Mouse (Mus musculus): Measurements from ENCODE around the gene Cyb5r3. TPM values are rescaled to one million over a fixed set of nuclear protein-coding genes. Genes with fewer than 3 reads are reported as not detected.

Gene Cyb5r3
- total and polyA plus RNA-seq, 3 experiments: 35.7 to 102 (median 59.1) TPM

DNA sequence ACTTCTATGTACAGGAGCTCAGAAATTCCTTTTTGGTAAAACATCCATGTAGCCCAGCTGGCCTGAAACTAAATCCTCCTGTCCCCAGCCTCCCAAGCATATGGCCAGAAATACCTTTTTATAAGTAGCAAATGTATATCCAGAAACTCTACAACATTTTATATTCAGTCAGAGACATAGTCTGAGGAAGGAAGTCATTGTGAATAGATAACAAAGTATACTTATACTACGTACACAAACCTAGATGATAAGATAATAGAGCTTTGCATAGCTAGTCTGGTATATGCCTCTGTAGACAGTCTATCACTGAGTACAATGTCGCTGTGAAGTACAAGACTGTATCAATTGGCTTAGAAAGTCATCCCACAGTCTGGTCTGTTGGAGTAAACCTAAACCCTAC lies 36.7 kb downstream of the Cyb5r3 start:
- Histone ChIP-seq H3K9ac (ENCODE audit: insufficient read depth, low read depth) (no peak overlapping the region), H3K4me1 (ENCODE audit: control insufficient read depth in 1 of 2, insufficient read depth in 2 of 2) (peaks cover 0 to 4% of the 10 kb centered on the region in 2 experiments; a peak in 2 of 4 replicates), H3K9me3 (replicated peaks; ENCODE audit: low read length) (no peaks in the 10 kb centered on the region), H3K27me3 (replicated peaks) (no peaks in the 10 kb centered on the region), H3K27ac (ENCODE audit: insufficient read depth, low read depth) (no peak overlapping the region), H3K36me3 (replicated peaks in 1 of 2; ENCODE audit: control insufficient read depth in 1 of 2, insufficient read depth in 1 of 2, low read length in 1 of 2) (peaks cover 72 to 88% of the 10 kb centered on the region in 2 experiments), H3K4me2 (ENCODE audit: insufficient read depth, low read depth, poor library complexity, severe bottlenecking) (no peak overlapping the region), H3K4me3 (replicated peaks in 1 of 3; ENCODE audit: low read depth in 2 of 3, low read length in 2 of 3, poor library complexity in 1 of 3) (no peak overlapping the region), H3K79me2 (replicated peaks; ENCODE audit: control insufficient read depth, extremely low read depth, insufficient read depth, poor library complexity, severe bottlenecking) (peaks cover 37% of the 10 kb centered on the region)
- dilution Hi-C loops (cut with MboI; ENCODE audit: extremely low pct_ligation_motif_present, extremely low pct_unique_long_range_greater_than_20kb, low sequenced_read_pairs): no loop called here
- in situ Hi-C loops (cut with MboI; ENCODE audit: low pct_ligation_motif_present, low pct_unique_long_range_greater_than_20kb, low sequenced_read_pairs): no loop called here
- DNase-seq (ENCODE audit: extremely low read depth): no peak
- TF ChIP-seq TCF12 (IDR thresholded peaks at IDR 0.05; ENCODE audit: low read depth, low read length) (no peak), NRF1 (IDR thresholded peaks at IDR 0.05; ENCODE audit: low read depth, low read length) (no peak), SMC3 (IDR thresholded peaks at IDR 0.05; ENCODE audit: low read depth, low read length) (no peak), MYC (IDR thresholded peaks at IDR 0.05; ENCODE audit: low read depth, low read length) (no peak), JUND (conservative IDR thresholded peaks at IDR 0.05; ENCODE audit: low read depth, low read length) (no peak), USF2 (conservative IDR thresholded peaks at IDR 0.05; ENCODE audit: low read depth, low read length) (no peak), ELF1 (IDR thresholded peaks at IDR 0.05; ENCODE audit: low read depth, low read length) (no peak), ZKSCAN1 (IDR thresholded peaks at IDR 0.05; ENCODE audit: borderline replicate concordance, low read depth, low read length) (no peak), POLR2A (IDR thresholded peaks at IDR 0.05; ENCODE audit: low read depth, low read length) (no peak)

- H3K4me1 ChIP-seq (ENCODE audit: control insufficient read depth in 1 of 2, insufficient read depth in 2 of 2): peaks cover 0 to 9% of the 10 kb centered on the region in 2 experiments; a peak in 3 of 4 replicates
- TF ChIP-seq ZC3H11A (IDR thresholded peaks at IDR 0.05; ENCODE audit: low read depth, low read length) (no peak), GABPA (IDR thresholded peaks at IDR 0.05; ENCODE audit: insufficient replicate concordance, low read depth, low read length) (no peak), ELF1 (IDR thresholded peaks at IDR 0.05; ENCODE audit: low read depth, low read length) (no peak), RAD21 (IDR thresholded peaks at IDR 0.05; ENCODE audit: low read depth, low read length) (no peak), JUN (IDR thresholded peaks at IDR 0.05; ENCODE audit: insufficient read depth, low read depth, low read length) (no peak), POLR2AphosphoS2 (IDR thresholded peaks at IDR 0.05; ENCODE audit: low read depth, low read length) (no peak), TCF12 (IDR thresholded peaks at IDR 0.05; ENCODE audit: low read depth, low read length) (no peak), CTCF (conservative IDR thresholded peaks at IDR 0.05 in 1 of 2, IDR thresholded peaks at IDR 0.05 in 1 of 2; ENCODE audit: low read depth in 2 of 2, low read length in 2 of 2) (no peak), MAZ (IDR thresholded peaks at IDR 0.05; ENCODE audit: low read depth, low read length) (no peak), TBP (conservative IDR thresholded peaks at IDR 0.05; ENCODE audit: low read depth, low read length) (no peak), SMC3 (IDR thresholded peaks at IDR 0.05; ENCODE audit: low read depth, low read length) (no peak), EP300 (IDR thresholded peaks at IDR 0.05; ENCODE audit: low read length) (no peak), USF2 (conservative IDR thresholded peaks at IDR 0.05; ENCODE audit: low read depth, low read length) (no peak), NELFE (IDR thresholded peaks at IDR 0.05; ENCODE audit: low read depth, low read length) (no peak), USF1 (IDR thresholded peaks at IDR 0.05; ENCODE audit: low read depth, low read length) (no peak), MAFK (IDR thresholded peaks at IDR 0.05; ENCODE audit: insufficient replicate concordance, low read length) (no peak), PAX5 (IDR thresholded peaks at IDR 0.05; ENCODE audit: low read length) (no peak)
- no peak overlapping the region for H3K27ac ChIP-seq (ENCODE audit: insufficient read depth, low read depth)
- H3K27me3 ChIP-seq (replicated peaks): no peaks in the 10 kb centered on the region
- dilution Hi-C loops (cut with MboI; ENCODE audit: extremely low pct_ligation_motif_present, extremely low pct_unique_long_range_greater_than_20kb, low sequenced_read_pairs): no loop called here
- in situ Hi-C loops (cut with MboI; ENCODE audit: low pct_ligation_motif_present, low pct_unique_long_range_greater_than_20kb, low sequenced_read_pairs): no loop called here
- H3K9me3 ChIP-seq (replicated peaks; ENCODE audit: low read length): no peaks in the 10 kb centered on the region
- DNase-seq (ENCODE audit: extremely low read depth): no peak
- peaks cover 79 to 93% of the 10 kb centered on the region in 2 experiments for H3K36me3 ChIP-seq (replicated peaks in 1 of 2; ENCODE audit: control insufficient read depth in 1 of 2, insufficient read depth in 1 of 2, low read length in 1 of 2)
- H3K79me2 ChIP-seq (replicated peaks; ENCODE audit: control insufficient read depth, extremely low read depth, insufficient read depth, poor library complexity, severe bottlenecking): peaks cover 28% of the 10 kb centered on the region
- no peak overlapping the region for H3K4me2 ChIP-seq (ENCODE audit: insufficient read depth, low read depth, poor library complexity, severe bottlenecking)
- H3K9ac ChIP-seq (ENCODE audit: insufficient read depth, low read depth): no peak overlapping the region
- H3K4me3 ChIP-seq (replicated peaks in 1 of 3; ENCODE audit: low read depth in 2 of 3, low read length in 2 of 3, poor library complexity in 1 of 3): no peak overlapping the region
These were observed 37.7 kb downstream of the Cyb5r3 start for GRCm38 (mm10) chr15:83134671-83135070.
